Mouse (Mus musculus) kidney, postnatal 14 days (tissue): ENCODE data around the gene Apoa1.
A peak's percentile ranks its signal among the peaks of the same experiment; 100 is the strongest.

Experiments
- DNase-seq: peaks from one replicate; pipeline ENCODE4 v3.0.0; 2022; ENCODE audit warnings: mixed read lengths

The Apoa1 gene

DNA sequence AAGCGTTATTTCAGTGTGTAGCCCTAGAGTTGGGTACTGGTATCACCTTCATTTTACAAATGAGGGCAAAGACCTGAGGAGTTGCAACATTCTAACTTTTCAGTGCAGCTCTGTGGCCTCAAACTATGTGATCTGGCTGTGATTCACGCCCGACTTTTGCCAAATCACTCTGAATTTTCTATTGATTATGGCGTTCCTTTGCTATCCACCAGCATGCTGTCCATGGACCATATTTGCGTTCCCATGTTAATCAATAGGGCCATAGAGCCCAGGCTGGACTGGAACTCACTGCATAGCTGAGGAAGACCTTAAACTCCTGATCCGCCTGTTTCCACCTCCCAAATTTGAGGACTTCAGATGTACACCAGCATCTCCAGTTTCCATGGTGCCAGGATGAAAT lies 30.7 kb downstream of the Apoa1 start:
- DNase-seq = no peak

GRCm38 (mm10) chr9:46261131-46261530 lies 32.8 kb downstream of the Apoa1 start:
- DNase-seq = no peak

DNA sequence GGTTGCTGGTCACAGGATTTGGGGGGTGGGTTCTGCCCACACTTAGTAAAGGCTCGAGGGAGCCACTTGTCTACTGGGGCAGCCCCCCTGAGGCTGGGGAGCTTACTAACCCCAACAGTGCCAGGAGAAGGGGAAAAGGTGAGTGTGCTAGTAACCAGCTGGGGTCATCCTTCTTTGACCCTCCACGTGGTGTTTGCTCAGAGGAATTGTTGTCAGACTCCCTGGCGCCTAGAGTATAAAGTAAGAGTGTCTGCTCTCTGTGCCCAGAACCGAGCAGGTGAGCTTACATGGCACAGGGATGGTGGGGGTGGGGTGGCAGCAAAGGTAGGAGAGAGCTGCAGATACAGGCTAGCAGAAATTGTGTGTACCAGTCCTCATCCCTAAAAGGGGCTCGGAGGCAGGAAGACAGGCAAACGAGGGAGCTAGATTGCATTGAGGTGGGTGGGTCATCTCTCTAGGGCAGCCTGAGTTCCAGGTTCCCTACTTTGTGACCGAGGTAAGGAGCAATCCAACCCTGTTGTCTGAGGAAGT lies 40.0 kb downstream of the Apoa1 start, which contains the start of gene Apoa5:
Apoa5 (plus strand) TSS at position 291 of the 531 bp plus-strand sequence.
- DNase-seq = no peak

- DNase-seq = no peak
These were observed 40.7 kb downstream of the Apoa1 start for GRCm38 (mm10) chr9:46269125-46269524.

- no peak for DNase-seq
These were observed 42.4 kb downstream of the Apoa1 start for GRCm38 (mm10) chr9:46270782-46271181.

DNA sequence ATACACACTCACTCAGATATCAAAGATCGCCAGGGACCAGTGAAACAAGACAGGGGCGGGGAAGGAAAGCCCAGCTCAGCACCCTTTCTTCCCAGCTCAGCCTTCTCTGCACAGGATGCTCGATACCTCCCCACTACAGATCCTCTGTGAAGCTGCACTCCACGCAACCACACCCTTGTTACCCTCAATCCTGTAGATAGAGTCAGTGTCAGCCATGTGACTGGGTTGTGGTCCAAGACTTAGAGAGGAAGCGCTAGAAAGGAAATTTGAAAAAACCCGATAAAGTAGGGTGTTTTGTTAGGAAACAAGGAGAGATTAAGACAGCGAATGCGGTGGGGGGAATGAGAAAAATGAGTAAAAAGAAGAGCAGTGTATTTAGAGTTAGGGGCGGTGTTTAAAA lies 43.7 kb downstream of the Apoa1 start:
- no peak for DNase-seq

DNA sequence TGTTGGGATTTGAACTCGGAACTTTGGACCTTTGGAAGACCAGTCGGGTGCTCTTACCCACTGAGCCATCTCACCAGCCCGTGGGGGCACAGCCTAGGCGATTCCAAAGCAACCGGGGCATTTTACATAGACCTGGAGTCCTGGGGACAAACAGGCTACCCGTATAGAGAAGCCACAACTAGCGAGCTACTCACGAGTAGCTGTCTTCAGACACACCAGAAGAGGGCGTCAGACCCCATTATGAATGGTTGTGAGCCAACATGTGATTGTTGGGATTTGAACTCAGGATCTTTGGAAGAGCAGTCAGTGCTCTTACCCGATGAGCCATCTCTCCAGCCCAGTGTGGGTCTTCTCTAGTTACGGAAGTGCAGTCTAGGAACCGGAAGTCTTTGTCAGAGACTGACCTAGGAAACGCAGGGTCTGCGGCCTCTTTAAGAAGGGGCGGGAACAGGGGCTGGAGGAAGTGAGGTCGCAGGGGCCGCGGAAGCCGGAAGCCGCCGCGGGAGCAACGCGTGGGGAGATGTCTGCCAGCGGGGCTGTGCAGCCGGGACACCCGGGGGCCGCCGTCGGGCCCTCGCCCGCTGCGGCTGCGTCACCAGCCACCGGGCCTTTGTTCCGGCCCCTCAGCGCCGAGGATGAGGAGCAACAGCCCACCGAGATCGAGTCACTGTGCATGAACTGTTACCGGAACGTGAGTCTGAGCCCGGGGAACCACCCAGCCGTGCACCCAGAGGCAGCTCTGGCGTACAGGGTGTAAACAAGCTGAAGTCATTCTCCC lies 44.5 kb downstream of the Apoa1 start, which contains the start of gene Zpr1:
Zpr1 (plus strand) TSS at position 388 of the 778 bp plus-strand sequence.
- DNase-seq = peak; percentile 92

DNA sequence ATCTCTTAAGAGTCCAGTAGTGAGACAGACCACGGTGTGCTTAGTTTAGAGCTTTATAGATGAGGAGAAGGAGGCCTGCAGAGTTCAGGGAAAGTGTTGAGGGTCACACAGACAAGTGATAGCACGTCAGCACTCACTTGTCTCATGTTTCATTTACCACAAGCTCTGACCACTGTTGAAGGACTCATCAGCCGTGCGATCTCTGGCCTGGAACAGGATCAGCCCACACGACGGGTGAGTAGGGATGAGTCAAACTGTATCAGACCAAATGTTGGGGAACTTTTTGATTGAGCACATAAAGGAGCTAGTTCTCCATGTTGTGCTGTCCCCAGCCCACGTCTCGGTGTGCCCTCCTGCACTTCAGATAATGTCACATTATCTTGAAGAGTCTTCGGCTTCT lies 46.1 kb downstream of the Apoa1 start:
- DNase-seq = no peak
